Mouse (Mus musculus): ENCODE results near the gene Rdm1. TPM values are rescaled to one million over a fixed set of nuclear protein-coding genes. Genes with fewer than 3 reads are reported as not detected.
A peak's percentile ranks its signal among the peaks of the same experiment; 100 is the strongest.
"Not testable (repeated sequence)": the region's sequence is repeated elsewhere in the genome, so short reads cannot be mapped to it uniquely, and the experiment has no call there.

Rdm1 gene
- total RNA-seq, 2 experiments from 2014 or later, result 24.0 to 31.6 TPM

DNA sequence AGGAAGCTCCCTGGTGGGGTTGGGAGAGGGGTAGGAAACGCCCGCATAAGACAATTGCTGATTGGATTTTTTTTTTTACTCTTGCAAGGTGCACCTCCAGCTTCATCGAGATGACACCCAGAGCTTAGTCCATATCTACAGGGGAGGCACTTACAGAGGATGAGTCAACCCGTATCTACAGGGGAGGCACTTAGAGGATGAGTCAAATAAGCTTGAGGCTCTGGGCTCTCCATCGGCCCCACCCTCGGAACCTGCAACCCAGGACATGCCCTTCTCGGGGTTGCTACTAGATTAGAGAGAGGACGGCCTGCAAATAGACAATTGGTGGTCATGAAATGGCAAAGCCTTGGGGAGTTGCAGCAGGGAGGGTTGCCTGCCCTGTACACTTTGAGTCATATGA is 10.9 kb upstream of the Rdm1 start:
- DNase-seq, result no peak

DNA sequence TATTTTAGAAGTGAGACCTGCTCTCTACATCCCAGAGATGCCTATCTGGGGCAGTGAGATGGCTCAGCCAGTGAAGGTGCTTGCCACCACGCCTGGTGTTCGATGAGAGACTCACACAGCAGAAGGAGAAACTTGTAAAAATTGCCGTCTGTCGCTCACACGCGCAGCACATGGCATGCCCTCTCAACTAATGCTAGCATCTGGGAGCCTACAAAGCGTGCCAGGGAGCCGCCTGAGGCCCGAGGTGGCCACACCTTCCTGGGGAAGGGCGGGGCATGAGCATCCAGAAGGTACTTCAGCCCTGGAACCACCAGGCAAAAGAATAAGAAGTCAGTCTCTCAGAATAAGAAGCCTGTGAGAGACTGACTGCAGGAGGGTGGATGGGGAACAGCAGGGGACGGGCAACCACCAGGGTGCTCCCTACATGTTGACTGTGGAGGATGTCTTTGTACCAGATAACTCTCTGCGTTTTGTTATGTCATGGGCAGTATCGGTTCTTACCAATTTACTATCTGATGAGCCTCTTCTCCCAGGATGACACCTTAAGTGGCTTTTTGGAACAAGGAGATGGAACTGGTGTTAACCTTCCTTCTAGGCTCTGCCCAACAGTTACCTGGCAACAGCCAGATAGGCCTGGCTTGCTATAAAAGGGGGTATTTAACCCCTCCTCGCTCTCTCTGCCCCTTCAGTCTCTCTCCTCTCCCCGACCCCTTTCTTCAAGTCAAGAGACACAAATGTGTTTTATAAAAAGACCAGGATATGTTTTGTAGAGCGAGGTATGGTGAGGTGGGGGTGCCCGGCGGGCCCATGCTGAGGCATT is 9.8 kb upstream of the Rdm1 start:
- no peak for DNase-seq

DNA sequence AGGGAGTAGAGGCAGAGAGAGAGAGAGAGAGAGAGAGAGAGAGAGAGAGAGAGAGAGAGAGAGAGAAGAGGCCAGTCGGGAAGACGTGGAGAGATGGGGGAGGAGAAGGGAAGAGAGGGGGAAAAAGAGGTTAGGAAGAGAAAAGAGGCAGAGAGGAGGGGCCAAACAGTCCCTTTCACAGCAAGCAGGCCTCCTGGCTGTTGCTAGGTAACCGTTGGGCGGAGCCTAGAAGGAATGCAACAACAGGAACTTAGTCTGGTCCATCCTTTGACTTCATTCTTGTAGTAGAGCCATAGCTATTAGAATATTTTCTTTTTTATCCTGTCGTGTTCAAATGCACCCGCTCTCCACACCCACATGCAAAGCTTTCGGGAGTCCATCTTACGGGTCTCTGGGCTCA is 9.1 kb upstream of the Rdm1 start:
- DNase-seq, result peak; percentile 60 to 65

DNA sequence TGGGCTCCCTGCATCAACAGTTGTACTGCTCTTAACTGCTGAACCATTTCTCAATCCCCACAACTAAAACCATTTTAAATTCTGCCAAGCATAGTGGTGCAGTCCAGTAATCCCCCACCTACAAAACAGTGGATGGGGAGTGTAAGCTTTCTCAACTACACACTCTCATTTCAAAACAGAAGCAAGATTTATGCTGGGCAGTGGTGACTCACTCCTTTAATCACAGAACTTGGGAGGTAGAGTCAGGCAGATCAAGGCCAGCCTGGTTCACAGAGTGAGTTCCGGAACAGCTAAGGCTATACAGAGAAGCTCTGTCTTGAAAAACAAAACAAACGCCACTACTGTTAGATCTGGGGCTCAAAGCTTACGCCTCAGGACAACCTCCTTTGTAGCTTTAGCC is 8.4 kb upstream of the Rdm1 start:
- DNase-seq, result peak; percentile 52 to 53

DNA sequence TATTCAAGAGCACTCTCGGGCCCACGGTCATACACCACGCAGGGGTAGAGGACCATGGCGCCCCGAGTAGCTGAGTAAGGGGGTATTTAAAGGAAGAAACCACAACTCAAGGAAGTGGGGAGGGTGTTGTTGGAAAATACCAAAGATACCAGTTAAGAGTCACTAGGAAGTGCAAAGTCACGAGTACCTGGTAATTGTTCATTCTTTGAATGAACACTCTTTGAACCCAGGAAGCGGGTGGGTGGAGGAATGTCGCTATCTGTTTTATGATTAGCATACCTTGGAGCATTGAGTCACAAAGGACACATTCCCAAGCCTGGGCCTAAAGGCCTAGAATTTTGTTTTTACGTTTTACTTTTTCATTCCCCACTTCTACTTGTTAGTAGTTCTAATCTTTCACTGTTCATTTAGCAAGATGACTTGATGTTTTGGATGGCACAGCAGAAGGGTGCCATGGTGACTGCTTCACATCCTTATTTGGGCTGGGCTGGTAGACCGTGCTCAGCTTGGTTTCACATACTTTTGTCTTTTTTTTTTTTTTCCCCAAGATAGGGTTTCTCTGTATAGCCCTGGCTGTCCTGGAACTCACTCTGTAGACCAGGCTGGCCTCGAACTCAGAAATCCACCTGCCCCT is 6.9 kb upstream of the Rdm1 start:
- not testable (repeated sequence) for DNase-seq

DNA sequence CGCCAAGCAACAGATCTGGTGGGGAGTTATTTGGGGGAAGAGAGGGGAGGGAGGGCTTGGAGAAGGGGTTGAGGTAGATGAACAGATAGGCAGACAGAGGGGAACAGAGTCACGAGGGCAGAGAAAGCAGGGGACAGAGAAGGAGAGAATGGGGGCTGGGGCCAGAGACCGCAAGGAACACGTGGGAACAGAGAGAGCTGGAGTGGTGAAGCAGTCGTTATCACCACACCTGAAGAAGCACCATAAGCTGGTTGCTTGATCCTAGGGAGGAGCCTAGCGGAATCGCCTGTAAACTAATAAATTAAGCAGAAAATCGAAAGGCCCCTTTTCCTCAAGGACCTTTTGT is 373 bp upstream of the Rdm1 start:
- DNase-seq, result no peak

DNA sequence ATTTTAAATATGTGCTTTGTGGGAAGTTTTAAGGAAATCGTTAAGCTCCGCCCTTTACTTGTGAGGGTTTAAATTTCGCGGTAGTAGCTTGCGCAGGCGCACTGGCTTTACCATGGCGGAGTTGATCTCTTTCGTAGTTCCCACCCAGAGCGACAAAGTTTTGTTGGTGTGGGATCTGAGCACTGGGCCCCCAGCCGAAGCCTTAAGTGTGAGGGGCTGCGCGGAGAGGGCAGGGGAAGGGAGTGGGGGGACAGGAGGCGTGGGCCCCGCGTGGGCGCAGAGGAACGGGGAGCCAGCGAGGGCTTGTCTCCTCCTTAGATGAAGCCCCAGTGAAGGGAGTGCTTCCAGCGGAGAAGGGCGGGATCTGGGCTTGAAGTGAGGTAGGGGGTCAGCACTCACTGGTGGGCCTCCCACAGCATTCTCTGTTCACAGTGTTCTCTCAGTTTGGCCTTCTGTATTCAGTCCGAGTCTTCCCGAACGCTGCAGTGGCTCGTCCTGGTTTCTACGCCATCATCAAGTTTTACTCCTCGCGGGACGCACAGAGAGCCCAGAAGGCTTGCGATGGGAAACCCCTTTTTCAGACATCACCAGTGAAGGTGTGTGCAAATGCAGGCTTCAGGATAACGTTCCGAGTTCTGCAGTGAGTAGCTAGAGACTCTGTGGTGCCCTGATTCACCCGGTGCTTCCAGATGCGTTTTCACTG is 1.0 kb downstream of the Rdm1 start:
- peak; percentile 91 for DNase-seq

DNA sequence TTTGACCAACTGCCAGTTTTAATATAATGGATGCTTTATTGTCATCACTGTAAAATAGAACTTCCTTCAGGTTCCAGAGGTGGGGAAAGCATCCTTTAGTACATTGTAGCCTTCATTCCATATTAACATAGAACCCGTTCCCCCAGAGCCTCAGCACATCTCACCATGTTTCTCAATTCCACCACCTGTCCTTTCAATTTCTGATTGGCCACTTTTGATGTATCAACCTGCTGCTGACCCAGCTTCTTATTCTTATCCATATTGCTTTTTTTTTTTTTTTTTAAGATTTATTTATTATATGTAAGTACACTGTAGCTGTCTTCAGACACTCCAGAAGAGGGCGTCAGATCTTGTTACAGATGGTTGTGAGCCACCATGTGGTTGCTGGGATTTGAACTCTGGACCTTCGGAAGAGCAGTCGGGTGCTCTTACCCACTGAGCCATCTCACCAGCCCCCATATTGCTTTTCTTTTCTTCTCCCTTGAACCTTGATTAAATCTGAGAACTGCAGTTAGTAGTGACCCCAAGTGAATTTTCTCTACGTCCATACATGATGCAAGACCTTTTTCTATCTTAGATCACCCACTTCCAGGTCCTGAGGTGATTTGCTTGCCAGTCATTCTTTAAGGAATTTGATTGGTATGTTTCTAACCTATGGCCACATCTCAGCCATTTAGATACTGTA is 1.9 kb downstream of the Rdm1 start:
- not testable (repeated sequence) for DNase-seq

DNA sequence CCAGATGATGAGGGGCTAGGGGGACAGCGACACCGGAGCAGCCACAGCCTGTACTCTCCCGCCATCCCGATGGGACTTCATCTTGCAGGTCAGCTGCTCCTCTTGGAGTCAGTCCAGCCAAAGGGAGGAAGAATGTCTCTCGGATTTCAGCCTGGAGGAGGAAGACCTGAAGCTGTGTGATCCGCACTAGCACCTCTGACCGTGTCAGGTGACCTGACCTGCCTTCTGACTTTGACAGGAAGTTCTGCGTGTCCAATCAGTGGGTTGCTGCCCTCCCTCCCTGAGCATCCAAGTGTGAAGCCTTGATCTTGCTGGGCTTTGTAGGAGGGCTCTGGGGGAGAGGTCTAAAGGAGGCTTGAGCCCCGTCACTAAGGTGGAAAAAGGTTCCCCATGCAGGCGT is 8.7 kb downstream of the Rdm1 start:
- no peak for DNase-seq

DNA sequence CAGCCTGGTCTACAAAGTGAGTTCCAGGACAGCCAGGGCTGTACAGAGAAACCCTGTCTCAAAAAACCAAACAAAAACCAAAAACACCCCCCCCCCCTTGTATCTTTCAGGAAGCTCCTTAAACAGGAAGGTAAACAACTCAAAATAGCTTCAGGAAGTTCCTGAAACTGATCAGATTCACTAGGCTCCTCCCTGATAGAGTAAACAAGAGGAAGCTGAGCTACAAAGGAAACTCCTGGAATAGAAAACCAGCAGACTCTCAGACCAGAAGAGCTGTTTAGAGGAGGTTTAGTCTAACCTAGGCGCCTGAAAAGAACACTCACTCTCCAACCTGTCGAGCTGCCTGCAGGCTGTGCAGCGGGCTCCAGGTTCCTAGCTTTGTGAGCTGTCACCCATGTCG is 12.8 kb downstream of the Rdm1 start:
- no peak for DNase-seq

DNA sequence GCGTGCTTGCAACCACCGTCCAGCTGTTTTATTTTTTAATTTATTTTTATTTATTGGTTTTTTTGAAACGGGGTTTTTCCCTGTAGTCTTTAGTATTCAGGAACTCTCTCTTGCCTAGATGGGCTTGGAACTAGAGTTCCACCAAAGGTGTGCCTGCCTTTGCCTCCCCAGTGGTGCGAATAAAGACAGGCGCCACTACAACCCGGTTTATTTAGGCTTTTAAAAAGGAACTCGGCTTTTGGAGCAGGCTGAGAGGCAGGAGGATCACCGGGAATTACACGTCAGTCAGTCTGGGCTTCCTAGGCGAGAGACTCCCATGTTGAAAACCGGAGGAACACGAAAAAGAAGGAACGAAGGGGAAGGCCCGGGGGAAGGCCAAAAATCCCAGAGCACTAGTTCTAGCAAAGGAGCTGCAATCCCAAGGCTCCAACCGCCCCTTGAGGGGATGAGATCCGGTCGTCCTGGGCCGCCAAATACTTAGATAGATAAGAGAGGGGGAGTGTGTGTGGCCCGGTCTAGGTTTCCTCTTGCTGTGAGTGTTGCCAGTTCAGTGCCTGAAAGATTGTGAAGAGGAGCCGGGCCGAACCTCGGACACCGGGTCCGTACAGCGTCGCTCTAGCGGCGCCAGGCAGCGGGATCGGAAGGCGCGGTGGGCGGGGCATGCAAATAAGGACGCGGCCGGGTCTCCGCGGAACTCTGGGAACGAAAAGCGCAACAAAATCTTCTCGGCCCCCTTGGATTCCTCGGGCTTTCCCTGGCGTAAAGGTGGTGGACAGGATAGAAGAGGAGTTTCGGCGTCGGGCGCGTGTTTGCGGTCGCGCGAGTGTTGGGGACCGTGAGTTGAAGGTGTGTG is 14.1 kb downstream of the Rdm1 start:
- peak; percentile 84 to 85 for DNase-seq

DNA sequence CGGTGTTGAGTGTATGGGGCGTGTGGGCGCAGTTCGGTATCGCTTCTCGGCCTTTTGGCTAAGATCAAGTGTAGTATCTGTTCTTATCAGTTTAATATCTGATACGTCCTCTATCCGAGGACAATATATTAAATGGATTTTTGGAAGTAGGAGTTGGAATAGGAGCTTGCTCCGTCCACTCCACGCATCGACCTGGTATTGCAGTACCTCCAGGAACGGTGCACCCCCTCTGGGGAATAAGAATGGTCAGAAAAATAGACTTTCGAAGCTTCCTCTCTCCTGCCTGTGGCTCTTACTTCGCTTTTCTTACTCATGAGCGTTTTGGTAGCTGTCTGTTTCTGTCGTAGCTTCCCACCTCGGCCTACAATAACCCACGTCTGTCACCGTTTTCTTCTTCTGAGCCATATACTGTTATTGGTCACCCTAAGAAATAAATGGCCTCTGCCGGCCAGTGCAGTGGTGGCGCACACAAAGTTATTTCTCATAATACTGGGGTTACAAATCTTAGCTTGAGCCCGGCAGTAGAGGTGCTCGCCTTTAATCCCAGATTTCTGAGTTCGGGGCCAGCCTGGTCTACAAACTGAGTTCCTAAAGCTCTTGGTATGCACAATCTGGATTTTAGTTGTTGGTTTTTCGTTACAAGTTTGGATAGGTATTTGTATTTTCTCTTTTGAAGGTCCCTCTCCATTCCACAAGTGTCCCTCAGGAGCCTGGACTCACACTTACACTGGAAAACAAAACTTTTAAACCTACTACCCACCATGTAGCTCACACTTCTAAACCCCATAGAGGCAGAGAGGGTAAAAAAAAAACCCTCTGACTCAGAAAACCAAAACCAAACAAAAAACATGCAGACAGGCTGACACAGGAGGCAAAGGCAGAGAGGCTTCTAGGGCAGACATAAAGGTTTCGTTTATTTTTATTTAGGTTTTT is 15.0 kb downstream of the Rdm1 start:
- DNase-seq, result peak; percentile 4 to 16

DNA sequence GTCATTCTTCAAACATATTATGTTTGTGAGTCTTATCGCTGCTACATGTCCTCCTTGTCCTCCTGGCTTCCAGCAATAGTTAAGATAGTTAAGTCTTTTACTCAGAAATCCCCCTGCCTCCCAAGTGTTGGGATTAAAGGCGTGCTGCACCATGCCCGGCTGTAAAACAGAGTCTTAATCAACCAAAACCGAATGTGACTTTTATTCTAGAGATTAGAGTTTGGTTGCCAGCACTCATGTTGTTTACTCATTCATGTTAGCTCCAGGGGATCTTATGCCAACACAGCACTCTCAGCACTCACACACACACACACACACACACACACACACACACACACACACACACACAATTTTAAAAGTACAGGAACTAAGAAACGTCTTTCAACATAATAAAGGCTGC is 15.9 kb downstream of the Rdm1 start:
- DNase-seq, result no peak

DNA sequence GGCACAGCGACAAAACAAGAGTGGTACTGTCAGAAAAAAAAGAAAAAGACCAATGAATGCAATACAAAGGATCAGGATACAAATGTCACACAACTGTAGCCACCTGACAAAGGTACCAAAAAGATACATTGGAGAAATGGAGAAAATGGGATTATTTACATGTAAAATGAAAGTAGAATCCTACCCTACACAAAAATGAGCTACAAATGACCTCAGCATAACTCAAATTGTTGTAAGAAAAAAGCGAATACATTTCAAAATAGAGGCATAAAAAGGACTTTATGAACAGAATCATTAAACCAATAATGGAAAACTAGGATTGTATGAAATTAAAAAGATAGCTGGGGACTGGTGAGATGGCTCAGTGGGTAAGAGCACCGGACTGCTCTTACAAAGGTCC is 17.6 kb downstream of the Rdm1 start:
- DNase-seq, result no peak

DNA sequence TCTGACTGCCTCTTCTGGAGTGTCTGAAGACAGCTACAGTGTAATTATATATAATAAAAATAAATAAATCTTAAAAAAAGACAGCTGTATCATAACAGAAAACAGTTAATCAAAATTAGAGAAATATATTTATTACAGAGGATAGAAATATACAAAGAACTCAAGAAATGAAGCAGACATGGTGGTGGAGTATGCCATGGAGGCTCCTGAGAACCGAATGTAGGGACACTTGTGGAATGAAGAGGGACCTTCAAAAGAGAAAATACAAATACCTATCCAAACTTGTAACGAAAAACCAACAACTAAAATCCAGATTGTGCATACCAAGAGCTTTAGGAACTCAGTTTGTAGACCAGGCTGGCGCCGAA is 18.0 kb downstream of the Rdm1 start:
- not testable (repeated sequence) for DNase-seq

DNA sequence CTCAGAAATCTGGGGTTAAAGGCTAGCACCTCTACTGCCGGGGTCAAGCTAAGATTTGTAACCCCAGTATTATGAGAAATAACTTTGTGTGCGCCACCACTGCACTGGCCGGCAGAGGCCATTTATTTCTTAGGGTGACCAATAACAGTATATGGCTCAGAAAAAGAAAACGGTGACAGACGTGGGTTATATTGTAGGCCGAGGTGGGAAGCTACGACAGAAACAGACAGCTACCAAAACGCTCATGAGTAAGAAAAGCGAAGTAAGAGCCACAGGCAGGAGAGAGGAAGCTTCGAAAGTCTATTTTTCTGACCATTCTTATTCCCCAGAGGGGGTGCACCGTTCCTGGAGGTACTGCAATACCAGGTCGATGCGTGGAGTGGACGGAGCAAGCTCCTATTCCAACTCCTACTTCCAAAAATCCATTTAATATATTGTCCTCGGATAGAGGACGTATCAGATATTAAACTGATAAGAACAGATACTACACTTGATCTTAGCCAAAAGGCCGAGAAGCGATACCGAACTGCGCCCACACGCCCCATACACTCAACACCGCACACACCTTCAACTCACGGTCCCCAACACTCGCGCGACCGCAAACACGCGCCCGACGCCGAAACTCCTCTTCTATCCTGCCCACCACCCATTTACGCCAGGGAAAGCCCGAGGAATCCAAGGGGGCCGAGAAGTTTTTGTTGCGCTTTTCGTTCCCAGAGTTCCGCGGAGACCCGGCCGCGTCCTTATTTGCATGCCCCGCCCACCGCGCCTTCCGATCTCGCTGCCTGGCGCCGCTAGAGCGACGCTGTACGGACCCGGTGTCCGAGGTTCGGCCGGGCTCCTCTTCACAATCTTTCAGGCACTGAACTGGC is 18.7 kb downstream of the Rdm1 start:
- peak; percentile 68 to 73 for DNase-seq

DNA sequence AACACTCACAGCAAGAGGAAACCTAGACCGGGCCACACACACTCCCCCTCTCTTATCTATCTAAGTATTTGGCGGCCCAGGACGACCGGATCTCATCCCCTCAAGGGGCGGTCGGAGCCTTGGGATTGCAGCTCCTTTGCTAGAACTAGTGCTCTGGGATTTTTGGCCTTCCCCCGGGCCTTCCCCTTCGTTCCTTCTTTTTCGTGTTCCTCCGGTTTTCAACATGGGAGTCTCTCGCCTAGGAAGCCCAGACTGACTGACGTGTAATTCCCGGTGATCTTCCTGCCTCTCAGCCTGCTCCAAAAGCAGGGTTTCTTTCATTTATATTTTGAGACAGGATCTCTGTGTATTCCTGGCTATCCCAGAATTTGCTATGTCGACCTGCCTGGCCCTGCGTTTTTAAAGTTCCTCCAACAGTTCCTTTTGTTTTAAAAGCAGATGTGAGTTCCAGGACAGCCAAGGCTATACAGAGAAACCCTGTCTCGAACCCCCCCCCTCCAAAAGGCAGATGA is 19.3 kb downstream of the Rdm1 start:
- DNase-seq, result not testable (repeated sequence)

DNA sequence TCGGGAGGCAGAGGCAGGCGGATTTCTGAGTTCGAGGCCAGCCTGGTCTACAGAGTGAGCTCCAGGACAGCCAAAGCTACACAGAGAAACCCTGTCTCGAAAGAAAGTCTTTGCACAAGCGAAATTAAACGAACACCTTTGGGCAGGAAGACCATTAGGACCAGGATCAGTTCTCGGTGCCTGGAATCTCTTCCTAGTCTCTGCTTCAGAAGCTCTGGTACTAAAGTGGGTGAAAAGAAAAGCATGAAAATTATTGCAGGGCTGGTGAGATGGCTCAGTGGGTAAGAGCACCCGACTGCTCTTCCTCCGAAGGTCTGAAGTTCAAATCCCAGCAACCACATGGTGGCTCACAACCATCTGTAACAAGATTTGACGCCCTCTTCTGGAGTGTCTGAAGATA is 20.1 kb downstream of the Rdm1 start:
- DNase-seq, result not testable (repeated sequence)

DNA sequence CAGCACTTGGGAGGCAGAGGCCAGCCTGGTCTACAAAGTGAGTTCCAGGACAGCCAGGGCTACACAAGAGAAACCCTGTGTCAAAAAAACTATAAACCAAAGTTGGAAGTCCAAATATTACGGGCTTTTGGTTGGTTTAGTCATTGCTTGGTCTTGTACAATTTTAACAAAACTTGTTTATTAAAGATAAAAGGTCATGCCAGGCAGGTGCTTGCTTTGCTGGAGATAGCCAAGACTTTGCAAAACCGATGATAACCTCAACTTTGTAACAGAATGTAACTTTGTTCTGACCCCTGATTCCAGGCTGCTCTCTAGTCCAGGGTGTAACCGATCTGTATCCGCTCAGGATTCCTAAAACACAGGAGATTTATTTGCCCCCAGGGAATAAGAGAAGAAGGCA is 29.4 kb downstream of the Rdm1 start:
- DNase-seq, result no peak

Data from adrenal gland, postnatal 36 days (tissue).